Mouse (Mus musculus) CD4-positive, CD25-positive, alpha-beta regulatory T cell, adult 4 months (primary cell): Measurements from ENCODE around the gene Dll3. TPM values are rescaled to one million over a fixed set of nuclear protein-coding genes. Genes with fewer than 3 reads are reported as not detected.

Experiments
- ATAC-seq: one replicate; pipeline ENCODE4 v1.8.0; 2017
- polyA plus RNA-seq, 2 experiments: library from polyadenylated mRNA; unstranded; fragments of 100-300 nt; shearing (Covaris generic); gene quantifications; one replicate each; pipeline ENCODE4 v1.2.1; 2017

Gene Dll3
- not detected for polyA plus RNA-seq

DNA sequence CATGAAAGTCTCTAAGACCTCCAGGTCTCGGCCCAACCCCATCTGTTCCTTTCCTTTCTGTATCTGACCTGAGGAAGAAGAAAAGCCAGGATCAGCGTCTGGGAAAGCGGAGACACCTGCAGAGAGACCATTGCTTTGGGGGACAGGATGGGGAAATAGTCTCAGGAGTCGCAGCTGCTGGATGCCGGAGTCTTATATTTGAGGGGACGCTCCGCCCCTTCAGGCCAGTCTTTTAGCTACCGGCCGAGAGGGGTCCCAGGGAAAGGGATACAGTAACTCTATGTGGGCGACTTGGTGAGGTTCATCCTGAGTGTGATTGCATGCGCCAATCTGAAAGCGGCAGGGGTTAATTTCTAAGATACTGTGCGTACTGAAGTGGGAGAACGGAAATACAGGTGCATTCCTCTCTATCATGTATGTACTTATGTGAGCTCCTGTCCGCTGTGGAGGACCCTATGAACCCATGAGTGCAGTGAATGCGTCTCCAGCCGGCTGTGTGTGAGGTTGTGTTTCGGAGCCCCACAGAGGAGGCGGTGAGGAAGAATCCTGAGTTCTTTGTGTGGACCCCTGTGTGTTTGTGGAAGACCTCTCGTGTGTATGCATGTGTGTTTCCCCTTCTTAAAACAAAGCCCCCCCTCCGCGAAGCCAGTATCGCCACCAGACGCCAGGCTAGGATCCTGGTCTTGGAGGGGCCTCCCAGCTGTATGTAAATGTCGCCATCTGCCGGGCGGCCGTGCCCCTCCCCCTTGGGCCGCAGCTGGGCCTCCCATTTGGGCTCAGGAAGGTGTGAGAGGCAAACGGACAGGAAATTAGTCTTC lies at the start of gene Dll3:
Gene Dll3, minus strand, starts transcription at position 623 of the 818 bp plus-strand sequence.
- ATAC-seq, result no peak

DNA sequence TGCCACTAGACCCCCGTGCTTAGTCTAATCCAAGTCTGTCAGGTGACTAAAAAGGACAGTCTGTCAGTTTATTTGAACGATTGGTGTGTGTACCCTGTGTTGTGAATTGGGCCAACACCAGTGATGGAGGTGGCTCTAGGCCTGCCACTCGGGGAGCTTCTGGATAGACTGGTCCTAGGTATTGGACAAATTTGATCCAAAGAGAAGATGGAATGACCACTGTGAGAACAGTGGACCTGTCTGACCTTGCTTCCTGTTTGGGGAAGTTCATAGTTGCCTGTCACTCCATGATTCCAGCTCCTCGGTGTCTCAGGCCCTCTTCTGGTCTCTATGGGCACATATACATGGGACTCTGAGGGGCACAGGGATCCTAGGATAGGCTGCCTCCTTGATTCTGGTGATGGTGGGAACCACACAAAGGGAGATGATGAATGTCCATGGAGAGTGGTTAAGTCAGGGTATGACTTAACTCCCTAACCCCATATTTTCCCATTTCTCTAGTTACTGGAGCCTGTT lies 49.7 kb upstream of the Dll3 start:
- ATAC-seq, result no peak

DNA sequence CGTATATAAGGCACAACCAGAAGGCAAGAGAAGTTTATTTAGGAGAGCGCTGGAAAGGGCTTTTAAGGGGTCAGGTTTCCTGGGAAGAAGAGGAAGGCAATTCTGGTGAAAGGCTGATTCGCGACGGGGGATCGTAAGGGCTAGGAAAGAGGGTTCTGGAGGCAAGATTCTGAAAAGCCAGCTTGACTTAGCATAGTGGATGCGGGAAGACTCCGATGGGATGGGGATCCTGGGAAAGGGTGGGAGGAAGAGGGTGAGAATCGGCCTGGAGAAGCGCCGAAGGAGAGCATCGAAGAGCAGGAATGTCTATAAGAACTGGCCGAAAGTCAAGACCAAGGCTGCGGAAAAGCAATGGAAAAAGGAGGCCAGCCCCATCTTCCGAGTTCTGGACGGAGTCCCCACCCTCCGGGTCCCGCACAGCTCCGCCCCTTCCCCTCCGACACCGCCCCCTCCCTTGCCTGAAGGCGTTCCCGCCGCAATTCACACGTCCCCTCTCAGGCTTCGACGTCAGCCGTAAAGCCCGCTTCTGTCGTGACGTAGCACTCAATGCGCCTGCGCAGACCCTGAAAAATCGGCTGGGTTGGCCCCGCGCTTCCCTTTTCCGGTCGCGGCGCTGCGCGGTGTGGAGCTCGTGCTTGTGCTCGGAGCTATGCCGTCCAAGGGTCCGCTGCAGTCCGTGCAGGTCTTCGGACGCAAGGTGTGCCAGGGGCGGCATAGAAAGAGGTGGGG lies 48.3 kb upstream of the Dll3 start, which contains the start of gene Rps16:
Gene Rps16, plus strand, starts transcription at position 498 of the 729 bp plus-strand sequence.
- peak; percentile 90 for ATAC-seq

DNA sequence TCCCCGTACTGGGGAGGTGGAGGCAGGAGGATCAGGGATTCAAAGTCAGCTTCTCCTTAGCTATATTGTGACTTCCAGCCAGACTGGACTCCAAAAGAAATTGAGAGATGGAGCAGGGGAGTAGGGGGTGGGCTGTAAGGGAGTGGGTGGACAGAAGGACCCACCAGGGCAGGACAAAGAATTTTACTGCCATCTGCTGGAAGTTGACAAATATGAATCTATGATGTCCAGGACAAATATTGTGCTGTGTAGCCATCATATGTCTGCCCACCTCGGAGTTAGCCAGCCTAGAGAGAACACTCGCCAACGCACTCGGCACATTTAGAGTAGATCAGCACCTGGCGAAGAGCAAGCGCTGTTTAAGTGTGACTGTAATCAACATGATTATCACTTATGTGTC lies 46.6 kb upstream of the Dll3 start:
- no peak for ATAC-seq

DNA sequence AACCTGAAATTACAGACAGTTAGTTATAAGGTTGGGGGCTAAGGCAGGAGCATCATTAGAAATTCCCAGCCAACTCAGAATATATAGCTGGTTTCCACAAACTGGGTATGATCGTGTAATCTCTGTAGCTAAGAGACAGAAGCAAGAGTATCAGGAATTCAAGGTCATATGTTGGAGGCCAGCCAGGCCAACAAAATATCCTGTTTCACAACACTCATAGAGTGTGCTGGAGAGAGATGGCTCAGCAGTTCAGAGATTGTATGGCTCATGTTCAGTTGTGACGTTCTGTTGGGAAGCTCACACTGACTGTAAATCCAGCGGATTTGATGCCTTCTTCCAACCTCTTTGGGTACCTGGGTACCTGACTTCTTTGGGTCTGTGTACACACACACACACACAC lies 45.7 kb upstream of the Dll3 start:
- no peak for ATAC-seq

DNA sequence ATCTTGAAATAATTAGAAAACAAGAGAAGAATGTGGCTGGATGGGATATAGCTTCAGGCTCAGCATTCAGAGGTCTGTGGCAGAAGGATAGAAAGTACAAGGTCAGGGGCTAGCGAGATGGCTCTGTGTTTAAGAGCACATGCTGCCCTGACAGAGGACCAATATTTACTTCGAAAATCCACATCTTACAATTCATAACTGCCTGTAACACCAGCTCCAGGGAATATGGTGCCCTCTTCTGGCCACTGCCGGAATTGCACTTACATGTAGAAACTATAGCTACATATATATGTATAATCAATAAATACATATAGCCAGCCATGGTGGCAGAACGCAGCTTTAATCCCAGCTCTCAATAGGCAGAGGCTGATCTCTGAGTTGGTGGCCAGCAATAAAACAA lies 42.6 kb upstream of the Dll3 start:
- peak; percentile 71 for ATAC-seq

DNA sequence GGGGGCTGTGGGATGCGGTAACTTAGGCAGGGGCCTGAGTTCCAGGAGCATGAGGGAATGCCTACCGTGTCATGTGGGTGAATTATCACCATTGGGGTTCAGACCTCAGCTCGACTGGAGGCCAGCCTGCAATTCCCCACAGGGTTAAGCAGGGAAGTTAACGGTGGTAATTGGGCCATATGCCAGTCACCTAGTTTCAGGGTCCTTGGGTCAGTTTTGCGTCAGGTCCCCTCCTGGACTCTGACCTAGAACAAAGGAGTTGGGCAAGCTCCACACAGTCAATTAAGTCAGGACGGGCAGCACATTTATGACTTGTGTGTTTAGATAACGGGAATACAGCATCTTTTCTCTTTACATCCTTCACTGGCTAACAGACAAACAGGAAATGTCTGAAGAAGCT lies 39.3 kb upstream of the Dll3 start:
- no peak for ATAC-seq

DNA sequence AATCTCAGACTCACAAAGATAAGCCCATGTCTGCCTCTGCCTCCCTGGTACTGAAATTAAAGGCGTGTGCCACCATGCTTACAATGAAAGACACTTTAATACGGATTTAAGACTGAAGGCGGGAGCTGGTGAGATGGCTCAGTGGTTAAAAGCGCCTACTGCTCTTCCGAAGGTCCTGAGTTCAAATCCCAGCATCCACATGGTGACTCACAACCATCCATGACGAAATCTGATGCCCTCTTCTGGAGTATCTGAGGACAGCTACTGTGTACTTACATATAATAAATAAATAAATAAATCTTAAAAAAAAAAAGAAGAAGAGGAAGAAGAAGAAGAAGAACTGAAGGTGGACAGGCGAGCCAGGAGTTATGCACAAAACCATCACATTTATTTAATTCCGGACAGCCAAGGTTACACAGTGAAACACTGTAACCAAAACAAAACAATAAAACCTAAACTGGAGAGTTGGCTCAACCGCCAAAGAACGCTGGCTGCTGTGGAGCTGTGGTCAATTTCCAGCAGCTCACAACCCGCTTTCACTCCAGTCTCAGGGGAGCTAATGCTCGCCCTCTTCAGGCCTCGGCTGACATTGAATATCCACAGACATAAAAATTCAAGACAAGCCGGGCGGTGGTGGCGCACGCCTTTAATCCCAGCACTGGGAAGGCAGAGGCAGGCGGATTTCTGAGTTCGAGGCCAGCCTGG lies 37.3 kb upstream of the Dll3 start:
- peak; percentile 27 for ATAC-seq

DNA sequence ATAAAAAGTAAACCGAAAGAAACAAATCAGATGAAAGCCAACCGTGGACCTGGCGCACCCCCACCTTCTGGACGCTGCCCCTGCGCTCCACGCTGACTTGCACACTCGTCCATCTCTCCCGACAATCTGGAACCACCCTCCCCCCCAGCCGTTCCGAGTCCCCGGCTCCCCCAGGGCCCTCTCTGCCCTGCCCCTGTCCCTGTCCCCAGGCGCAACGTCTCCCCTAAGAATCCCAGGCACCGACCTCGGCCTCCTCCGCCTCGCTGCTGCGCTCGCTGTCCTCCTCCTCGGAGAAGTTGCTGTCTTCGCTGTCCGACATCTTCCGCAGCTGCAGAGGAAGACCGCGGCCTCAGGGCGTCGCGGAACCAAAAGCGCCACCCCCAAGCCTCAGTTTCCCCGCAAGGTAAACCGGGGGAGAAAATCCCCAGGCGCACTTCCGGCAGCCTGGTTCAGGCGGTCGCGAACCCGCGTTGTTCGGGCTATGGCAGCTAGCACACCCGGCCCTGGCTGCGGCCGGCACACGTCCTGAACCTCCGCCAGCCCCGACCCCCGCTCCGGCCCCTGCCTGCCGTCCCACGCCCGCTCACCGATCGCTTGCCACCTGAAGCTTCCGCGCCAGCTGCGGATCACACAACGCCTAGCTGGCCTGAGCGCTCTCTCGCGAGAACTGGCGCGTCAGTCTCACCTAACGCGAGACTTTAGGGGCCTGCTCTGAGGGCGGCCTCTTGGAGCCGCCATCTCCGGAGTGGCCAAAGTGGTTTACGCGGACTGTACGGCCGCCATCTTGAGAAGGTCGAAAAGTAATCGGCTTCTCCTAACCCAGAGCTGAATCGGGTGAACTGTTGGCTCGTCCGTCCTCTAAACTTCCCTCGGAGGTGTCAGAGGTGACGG lies 36.3 kb upstream of the Dll3 start, which contains the start of gene Supt5:
Gene Supt5, minus strand, starts transcription at position 639 of the 891 bp plus-strand sequence.
- peak; percentile 99 for ATAC-seq

DNA sequence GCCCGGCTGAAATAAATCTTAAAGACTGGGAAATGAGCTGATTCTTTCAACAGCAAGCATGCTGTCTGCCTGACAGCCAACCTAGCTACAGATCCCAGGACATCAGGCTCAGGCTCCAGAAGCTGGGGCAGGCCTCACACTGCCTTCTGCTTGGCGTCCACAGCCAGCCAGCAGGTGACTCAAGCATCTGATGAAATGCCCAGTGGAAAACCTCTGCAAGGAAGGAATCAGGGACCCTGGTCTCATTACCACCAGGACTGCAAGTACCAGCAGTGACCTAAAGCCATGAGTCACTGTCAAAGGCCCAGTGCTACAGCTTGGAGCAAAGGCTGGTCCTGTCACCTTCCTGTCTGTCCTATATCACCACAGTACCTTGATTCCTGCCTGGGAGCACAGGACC lies 33.4 kb upstream of the Dll3 start:
- ATAC-seq, result no peak

DNA sequence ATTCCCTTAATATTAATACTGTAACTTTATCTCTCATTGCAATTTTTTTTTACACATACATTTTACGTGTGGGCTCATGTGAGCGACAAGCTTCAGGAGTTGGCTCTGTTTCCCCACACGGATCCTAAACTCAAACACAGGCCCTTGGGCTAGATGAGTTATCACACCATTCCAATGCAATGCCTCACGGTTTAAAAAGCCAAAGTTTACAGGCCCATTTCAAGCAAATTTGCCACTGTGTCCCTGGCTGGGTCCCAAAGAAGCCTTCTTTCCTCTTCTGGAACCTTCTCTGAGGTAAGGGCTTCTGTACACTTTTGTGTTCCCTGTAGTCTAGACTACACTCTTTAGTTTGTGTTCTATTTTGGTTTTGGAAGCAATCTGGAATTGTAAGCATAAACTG lies 32.5 kb upstream of the Dll3 start:
- ATAC-seq, result no peak

DNA sequence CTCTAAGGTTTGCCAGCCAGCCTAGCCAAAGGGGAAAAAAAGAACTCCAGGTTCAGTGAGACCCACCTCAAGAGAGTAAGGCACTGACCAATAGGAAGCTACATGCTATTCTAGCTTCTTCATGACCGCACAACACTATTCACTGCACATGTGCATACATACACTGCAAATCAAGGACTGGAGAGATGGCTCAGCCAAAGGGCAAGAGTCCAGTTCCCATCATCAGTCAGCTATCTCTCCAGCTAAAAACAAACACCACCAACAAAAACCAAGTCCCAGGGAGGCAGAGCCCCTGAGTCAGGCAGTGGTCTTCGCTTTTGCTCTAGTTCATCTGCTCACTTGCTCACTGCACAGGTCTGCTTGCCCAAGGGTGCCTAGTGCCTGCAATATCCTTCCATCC lies 26.2 kb upstream of the Dll3 start:
- no peak for ATAC-seq

DNA sequence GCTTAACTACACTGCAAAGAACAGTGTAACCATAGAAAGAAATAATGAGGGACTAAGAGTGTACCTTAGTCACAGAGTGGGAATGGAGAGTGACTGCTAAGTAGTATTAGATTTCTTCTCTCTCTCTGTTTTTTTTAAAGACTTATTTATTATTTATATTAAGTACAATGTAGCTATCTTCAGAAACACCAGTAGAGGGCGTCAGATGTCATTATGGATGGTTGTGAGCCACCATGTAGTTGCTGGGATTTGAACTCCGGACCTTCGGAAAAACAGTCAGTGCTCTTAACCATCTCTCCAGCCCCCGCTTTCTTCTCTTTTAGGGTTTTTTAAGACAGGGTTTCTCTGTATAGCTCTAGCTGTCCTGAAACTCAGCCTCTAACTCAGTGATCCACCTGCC lies 24.4 kb upstream of the Dll3 start:
- ATAC-seq, result no peak

DNA sequence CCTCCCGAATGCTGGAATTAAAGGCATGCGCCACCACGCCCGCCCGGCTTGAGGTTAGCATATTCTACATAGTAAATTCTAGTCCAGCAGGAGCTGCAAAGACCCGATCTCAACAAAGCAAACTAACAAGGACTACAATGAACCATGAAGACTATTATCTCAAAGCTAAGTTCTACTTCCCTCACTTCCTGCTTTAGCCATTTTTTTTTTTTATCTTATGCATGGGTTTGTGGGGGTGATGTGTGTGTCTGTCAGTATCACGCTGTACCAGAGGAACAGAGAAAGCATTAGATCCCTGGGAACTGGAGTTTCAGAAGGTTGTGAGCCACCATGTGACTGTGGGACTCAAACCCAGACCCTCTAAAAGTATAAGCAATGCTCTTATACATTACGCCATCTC lies 23.3 kb upstream of the Dll3 start:
- ATAC-seq, result no peak

DNA sequence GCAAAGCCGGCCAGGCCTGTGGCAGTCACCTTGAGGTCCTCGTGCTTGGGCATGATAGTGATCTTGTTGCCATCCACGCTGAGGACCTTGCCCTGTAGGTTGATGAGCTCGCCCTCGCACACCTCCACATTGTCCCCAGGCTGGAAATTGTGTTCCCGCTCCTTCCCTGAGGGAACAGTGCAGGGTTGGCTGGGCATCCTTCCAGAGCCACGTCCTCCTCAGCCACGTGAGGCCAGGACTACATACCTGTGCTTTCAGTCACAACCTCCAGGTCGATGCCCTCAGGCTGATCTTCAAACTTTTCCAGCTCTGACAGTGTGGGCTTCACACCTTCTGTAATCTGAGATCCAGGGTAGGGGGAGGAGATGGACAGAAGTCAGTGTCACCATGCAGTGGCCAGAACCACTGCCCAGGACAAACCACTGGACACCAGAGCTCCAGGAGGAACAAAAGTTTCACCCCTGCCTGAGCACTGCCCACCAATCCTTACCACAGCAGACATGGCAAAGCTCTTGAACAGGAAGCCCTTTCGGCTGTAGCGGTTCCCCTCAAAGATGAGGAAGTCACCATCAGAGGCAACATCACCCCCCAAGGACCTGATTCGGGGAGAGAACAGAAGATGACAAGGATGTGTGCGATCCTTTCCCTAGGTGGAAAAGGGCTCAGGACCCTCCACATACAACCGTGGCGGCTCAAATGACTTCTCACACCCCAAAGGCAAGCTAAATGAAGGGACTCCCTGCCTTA lies 20.1 kb upstream of the Dll3 start:
- ATAC-seq, result no peak

DNA sequence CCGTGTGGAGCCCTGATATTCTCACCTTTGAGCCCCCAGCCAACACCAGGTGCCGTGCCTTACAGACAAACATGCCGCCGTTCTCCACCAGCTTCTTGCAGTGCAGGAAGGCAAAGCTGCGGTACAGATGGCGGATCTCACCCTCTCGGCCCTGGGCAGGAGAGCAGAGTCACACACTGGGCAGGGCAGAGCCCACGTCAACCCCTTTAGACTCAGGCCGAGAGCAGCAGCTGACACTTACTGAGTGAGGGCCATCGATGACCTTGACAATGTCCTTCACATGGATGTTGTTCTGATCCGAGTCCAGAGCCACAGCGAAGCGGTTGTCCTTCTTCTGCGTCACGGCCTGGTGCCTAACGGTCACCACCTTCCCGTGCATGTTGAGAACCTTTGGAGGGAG lies 16.7 kb upstream of the Dll3 start:
- no peak for ATAC-seq

DNA sequence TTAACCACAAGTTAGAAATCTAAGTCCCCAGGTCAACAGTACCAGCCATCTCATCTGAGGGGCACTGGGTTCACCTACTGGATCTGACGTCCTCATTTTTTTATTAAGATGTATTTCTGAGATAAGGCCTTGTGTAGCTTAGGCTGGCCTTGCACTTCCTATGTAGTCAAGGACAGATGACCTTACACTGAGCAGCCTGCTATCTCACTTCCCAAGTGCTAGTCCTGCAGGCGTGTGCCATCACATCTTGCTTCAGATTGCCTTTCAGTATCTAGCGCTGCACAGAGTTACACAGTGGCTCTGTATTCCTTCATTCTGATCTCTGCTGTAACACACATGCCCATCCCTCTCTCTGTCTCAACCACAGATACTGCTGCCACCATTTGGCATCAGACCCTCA lies 16.0 kb upstream of the Dll3 start:
- no peak for ATAC-seq

DNA sequence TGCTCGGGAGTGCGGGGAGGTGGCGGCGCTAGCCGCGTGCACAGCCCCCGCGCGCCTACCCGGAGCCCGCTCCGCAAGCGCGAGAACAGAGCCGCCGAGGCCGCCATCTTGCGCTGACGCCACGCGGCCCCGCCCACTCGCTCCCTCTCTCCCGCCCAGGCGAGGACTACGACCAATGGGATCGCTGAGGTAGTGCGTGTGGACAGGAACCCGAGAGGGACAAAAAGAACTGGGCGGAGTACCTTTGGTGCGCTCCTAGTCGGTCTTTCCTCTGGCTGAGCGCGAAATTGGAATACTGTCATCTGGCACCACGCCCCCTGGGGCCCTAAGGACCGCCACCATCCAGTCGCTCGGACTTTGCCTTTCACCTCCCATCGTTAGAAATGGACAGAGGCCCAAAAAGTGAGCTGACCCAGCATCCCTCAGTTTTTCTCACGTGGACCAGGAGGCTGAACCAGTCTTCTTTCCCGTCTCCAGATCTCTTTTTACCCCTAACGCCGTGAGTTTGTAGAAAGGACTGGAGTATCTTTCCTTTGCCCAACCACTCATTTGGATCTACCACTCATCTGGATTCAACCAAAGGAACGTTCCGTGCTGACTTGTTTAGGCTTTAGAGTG lies 10.0 kb upstream of the Dll3 start, which contains the start of gene Timm50:
Gene Timm50, minus strand, starts transcription at position 147 of the 618 bp plus-strand sequence.
- ATAC-seq, result peak; percentile 99

DNA sequence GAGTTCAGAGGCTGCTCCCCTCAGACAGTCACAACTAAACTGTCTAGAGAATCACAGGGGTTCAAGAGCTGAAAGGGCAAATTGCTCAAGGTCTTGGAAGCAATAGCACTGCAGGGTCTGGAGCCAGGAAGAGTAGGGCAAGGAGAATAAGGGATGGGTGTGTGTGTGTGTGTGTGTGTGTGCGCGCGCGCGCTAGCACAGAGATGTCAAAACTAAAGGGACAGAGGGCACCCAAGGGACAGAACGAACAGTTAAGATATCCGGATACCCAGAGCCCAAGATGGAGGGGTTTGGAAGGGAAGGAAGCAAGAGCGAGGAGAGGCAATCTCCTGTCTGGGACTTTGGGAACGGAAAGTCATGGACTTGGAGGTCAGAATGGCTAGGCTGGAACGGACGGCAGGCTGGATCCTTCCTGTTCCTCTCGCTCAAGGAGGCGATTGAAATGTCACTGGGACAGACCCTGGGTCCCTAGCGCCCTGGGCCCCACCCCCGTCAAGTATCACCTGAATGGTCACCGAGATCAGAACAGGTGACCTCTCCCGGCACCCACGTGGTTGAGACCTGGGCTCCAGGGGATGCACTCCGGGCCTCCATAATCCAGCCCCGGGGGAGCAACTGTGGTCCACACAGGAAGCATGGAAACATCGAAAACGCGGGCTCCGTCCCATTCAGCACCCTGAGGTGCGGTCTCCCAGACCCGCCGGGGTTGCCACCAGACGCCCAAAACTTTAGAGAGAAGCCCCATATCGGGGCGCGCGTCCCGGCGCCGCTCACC lies 9.3 kb upstream of the Dll3 start:
- peak; percentile 26 for ATAC-seq

DNA sequence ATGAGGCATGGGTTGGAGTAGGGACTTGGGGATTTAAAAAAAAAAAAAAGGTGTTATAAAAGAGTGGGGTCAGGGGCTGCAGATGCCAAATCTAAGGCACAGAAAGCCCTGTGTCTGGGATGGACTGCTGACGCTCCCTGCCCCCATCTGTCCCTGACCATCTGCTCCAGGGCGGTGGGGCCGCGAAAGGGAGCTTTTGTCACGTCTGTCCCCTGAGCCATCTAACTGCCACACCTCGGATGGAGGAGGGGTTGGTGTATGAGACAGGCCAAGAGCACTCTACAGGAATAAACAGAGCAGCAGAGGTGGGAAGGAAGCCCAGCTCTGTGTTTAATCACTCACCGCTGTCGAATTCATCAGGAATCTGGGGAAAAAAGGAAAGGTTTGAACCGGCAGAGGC lies 7.7 kb upstream of the Dll3 start:
- ATAC-seq, result no peak
